Mouse (Mus musculus) 416B (cell line): Measurements from ENCODE around the gene Orc3.

Source experiments
- DNase-seq: peaks from one replicate; pipeline ENCODE4 v3.0.0; 2011; ENCODE audit warnings: low read depth

The Orc3 gene

DNA sequence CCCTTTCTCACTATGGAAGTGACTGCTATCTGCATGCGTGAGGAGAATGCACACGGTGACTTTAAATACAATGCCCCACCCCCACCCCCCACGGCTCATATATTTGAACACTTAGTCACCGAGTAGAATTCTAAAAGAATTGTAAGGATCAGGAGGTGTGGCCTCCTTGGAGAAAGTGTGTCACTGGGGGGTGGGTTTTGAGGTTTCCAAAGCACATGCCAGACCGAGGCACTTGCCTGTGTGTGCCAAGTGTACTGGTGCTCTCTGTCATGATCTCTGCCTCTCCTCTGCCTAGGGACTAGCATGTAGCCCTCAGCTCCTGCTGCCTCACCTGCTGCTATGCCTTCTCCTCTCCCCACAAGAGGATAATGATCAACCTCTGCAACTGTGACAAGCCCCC, 32.3 kb downstream of the Orc3 start:
- peak; percentile 37 for DNase-seq

GRCm38 (mm10) chr4:34581990-34582389, 32.8 kb downstream of the Orc3 start:
- DNase-seq = no peak

DNA sequence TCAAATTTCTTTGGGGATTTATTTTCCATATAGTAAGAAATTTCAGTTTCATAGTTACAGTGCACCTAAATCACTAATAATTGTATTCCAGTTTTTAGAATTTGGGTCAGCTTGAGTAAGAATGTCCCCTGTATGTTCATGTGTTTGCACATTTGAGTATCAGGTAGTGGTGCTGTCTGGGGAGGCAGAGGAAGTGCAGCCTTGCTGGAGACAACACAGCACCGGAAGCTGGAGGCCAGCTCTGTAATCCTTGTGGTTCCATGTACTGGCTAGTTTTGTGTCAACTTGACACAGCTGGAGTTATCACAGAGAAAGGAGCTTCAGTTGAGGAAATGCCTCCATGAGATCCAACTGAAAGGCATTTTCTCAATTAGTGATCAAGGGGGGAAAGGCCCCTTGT, 33.3 kb downstream of the Orc3 start:
- DNase-seq = peak; percentile 64

GRCm38 (mm10) chr4:34579215-34579614, 35.5 kb downstream of the Orc3 start:
- DNase-seq = no peak

GRCm38 (mm10) chr4:34577028-34577427, 37.7 kb downstream of the Orc3 start:
- peak; percentile 59 for DNase-seq

GRCm38 (mm10) chr4:34572876-34573275, 41.9 kb downstream of the Orc3 start:
- DNase-seq = no peak

DNA sequence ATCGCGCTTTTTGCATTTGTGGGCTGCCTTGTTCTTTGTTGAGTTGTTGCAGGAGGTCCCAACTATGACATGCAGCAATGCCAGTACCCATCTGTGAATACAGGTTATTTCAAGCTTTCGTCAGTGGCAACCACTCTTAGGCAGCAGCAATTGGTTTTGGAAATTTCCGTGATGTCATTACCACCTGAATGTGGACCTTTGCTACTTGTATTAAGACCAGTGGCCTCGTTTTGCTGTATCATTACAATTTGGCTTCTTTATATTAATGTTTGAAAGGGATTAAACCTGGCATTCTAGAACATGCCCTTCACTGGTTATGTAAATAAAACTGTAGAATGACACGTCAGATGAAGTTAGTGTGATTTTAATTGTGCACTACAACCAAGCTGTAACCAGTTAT, 48.5 kb downstream of the Orc3 start:
- DNase-seq = peak; percentile 34

DNA sequence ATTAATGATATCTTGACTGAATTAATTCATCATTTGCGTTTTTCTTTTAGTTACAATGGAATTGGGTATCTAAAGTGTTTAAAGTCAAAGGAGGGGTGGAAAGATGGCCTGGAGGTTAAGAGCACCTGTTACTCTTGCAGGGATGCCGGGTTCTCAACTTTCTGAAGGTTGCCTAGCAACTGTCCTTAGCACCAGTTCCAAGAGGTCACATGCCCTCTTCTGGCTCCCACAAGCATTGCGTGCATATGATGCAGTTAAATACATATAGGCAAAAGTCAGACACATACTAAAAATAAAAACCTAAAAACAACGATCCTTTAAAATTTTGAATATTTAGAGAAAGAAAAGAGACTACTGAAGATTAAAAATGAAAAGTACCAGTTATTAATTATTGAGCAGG, 53.8 kb downstream of the Orc3 start:
- DNase-seq = peak; percentile 68

GRCm38 (mm10) chr4:34556183-34556582, 58.6 kb downstream of the Orc3 start:
- DNase-seq = no peak

DNA sequence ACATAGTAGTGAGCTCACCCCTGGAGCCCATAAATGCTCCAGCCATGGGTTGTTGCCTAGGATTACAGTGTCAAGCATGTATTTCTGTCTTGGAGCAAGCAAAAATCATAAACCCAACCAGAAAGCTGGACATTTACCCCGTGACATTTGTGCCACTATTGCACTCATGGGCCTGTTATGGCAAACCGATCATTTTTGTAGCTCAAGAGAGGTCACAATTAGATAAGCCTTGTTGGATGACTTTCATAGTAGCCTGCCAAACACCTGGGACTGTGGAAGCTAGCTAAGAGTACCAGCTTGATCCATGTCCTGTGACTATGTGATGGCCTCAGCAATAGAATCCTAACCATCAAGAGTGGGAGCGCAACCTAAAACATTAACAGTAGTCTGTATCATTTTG, 59.1 kb downstream of the Orc3 start:
- DNase-seq = no peak

GRCm38 (mm10) chr4:34554596-34554995, 60.1 kb downstream of the Orc3 start:
- DNase-seq = no peak

DNA sequence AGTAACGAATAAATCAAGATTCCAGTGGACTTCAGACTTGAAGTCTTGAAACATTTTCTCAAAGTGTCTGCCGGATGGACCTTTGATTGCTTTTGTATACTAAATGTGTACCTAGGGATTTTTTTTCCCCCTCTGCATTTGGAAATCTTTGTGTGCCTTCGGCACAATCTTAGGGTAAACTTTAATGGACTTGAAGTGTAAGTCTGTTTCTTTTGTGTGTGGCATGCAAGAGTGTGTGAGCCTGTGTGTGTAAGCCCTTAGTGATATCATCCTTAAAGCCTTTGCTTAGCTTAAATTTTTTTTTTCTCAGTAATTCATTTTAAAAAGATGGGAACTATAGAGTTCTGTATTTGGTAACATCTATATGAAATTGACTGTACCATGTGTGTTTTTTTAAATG, 62.8 kb downstream of the Orc3 start:
- no peak for DNase-seq

DNA sequence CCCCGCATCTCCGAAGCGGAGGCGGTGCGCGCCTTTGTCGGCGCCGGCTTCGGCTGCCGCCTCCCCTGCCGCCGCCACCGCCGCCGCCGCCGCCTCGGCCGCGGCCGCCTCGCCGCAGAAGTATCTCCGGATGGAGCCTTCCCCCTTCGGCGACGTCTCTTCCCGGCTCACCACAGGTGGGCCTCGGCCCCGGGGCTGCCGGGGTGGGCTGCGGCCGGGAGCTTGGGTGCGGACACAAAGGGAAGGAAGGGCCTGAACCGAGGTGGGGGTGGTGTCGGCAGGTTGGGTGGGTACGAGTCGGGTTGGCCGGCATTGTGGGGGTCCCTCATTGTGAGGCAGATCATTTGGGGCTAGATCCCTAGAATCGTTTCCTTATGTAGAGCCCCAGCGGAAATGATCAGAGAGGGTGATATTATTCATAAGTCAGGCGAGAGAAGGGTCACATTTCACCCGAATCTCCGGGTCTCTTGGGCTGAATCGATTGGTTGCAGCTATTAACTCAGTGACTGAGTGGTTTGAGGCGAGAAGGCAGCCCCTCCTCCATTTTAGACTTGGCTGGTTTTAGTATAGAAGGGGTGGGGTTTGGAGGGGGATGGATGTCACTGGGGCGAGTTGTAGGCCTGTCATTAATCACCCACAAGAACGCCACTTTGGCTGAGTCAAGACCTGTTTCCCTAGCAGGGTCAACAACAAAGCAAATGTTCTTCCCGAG, 63.5 kb downstream of the Orc3 start:
- DNase-seq = peak; percentile 95

DNA sequence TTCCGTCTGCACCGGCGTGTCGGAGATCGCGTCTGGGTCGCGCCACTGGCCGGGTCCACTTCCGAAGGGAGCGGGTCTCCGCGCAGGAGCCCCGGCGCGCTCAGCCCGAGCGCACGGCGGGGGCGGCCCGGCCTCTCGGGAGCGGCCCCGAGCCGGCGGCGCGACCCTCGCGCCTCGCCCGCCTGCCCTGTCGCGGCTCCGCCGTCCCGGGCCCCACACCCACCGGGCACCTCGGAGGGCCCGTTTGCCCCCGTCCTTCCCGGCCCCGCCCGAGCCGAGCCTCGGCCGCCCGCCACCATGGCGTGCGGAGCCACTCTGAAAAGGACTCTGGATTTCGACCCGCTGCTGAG, 64.0 kb downstream of the Orc3 start, which contains the start of gene Akirin2:
Gene Akirin2, plus strand, starts transcription at position 190 of the 350 bp plus-strand sequence.
- no peak for DNase-seq

DNA sequence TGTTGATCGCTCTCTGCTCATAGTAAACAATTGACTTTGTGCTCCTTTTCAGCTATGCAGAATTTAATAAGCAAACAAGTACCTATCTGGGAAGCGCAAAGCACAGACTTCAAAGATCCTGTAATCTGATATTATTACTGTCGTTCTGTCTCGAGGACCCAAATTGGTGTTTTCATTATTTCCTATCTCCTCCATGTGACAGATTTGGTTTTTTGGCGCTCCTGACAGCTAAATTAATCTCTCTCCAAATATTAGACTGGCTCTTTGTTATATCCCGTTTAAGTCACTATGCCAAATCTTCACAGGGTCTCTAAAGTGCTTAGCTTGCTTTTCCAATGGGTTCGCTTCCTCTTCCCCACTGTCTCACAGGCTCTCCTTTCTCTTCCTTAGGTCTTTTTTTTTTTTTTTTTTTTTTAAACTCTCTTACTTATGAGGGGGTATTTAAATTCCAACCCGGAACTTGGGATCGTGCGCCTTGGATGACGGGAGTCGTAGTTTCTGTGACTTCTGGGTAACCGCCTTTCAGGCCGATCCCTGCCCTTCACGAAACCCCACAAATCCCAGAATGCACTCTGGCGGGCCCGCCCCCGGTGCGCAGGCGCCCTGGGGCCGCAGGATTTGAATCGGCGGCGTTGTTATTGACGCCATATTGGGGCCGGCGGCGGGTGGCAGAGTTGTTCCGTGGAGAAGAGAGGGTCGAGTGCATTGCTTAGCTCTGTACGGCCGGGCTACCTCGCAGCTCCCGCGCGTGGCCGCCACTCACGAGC, 64.6 kb downstream of the Orc3 start:
- peak; percentile 98 for DNase-seq

GRCm38 (mm10) chr4:34529941-34530340, 84.8 kb downstream of the Orc3 start:
- no peak for DNase-seq

GRCm38 (mm10) chr4:34529379-34529778, 85.4 kb downstream of the Orc3 start:
- DNase-seq = no peak

DNA sequence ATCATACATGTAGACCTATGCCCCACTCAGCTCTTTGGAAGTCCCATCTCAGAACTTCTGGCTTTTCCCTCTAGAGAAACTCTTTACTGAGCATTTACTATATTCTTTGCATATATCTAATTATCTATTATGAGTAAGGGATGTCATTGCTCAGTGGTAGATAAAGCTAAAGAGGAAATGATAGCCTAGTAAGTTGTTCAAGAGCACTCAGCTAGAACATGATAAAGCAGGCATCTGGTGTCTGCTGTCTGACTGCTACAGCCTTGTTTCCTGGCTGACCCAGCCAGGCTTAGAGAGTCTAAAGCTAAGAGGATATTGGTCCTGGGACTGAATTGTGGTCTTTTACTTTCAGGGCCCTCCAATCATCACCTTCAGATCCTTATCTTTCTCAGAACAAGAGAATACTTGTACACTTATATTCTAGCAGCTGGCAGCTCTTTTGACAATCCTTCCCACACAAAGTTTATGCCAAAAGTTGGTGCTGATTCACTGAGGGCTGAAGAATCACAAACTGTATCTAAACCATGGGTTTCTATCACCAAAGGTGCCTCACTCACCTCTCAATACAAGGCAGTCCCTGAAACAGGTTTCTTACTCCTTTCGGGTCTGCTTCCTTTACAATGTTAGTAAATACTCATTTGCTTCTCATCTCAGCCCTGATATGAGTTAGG, 86.2 kb downstream of the Orc3 start:
- DNase-seq = no peak

DNA sequence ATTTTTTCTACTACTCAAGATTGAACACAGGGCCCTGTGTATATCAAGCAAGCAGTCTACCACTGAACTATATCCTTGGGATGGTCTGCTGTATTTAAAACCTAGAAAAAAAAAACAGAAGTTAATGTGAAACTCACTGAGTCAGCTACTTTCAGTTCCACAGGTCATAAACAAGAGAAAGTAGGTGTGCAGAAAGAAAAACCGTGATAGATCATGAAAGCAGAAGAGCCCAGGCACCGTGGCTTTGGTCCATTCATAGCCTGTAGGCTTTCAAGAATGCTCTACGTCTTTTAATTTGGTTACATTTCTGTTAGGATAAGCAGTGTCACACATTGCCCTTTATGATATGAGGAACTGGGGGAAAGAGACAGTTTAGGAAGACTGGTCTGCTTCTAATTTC, 88.0 kb downstream of the Orc3 start:
- no peak for DNase-seq

- no peak for DNase-seq
Observed at GRCm38 (mm10) chr4:34523586-34523985, 91.2 kb downstream of the Orc3 start.

GRCm38 (mm10) chr4:34522846-34523245, 91.9 kb downstream of the Orc3 start:
- peak; percentile 8 for DNase-seq
